Comparison of ENCODE assay signal across 28 mouse cellular contexts in genomic region chr15:81941010-81941409, GRCm38 (mm10). TPM values are rescaled to one million over a fixed set of nuclear protein-coding genes. Genes with fewer than 3 reads are reported as not detected.
A peak's percentile ranks its signal among the peaks of the same experiment; 100 is the strongest.
DNase-seq lines count a peak whose midpoint lies in the region; ATAC-seq and TF ChIP-seq lines count a peak whose summit lies in the region.
"Had no signal": no experiment of that assay in that cellular context is flagged by ENCODE, and none has a peak within 500 bp of the region (broad histone marks: within the 10 kb centered on the region; RNA-seq: fewer than 3 reads in every experiment).

No protein-coding gene starts in this region.

- no peak for DNase-seq in hindbrain, postnatal 0 days (ENCODE audit: low spot score)
- DNase-seq in hindbrain, embryonic 11.5 days (ENCODE audit: low spot score) = no peak
- no peak for DNase-seq in lung, postnatal 0 days (ENCODE audit: low spot score)
- DNase-seq in lung, adult 18-20 months = no peak
- DNase-seq in G1E (ENCODE audit: low spot score) = no peak
- DNase-seq in stomach, postnatal 0 days (ENCODE audit: low spot score) = no peak
- DNase-seq in heart, adult 11 months = no peak
- DNase-seq: adrenal gland, adult 2 months; cerebellum, postnatal 14 days; kidney, adult 8-10 months; kidney, postnatal 25 days; lung, adult 2 months; lung, postnatal 36 days; retina, postnatal 1 day; thymus, adult 2 months had no signal

- peaks cover 12% of the 10 kb centered on the region for H3K4me1 ChIP-seq in hindbrain, postnatal 0 days (ENCODE audit: insufficient read depth, low read length)
- H3K4me1 ChIP-seq in hindbrain, embryonic 11.5 days (replicated peaks; ENCODE audit: control insufficient read depth, insufficient read depth, low read length) = peaks cover 12% of the 10 kb centered on the region; the same call in 1 of the 2 replicates
- H3K4me1 ChIP-seq in lung, postnatal 0 days (ENCODE audit: insufficient read depth, low read depth, low read length) = no peaks in the 10 kb centered on the region; the same call in 1 of the 2 replicates
- H3K4me1 ChIP-seq in G1E (ENCODE audit: insufficient read depth, low read depth, low read length) = peaks cover 45% of the 10 kb centered on the region
- H3K4me1 ChIP-seq in stomach, postnatal 0 days (replicated peaks; ENCODE audit: control insufficient read depth, insufficient read depth) = peaks cover 2% of the 10 kb centered on the region; the same call in 1 of the 2 replicates

- no peak overlapping the region for H3K4me3 ChIP-seq in hindbrain, postnatal 0 days (ENCODE audit: low read length)
- no peak overlapping the region for H3K4me3 ChIP-seq in hindbrain, embryonic 11.5 days (ENCODE audit: low read depth, low read length)
- H3K4me3 ChIP-seq in lung, postnatal 0 days (ENCODE audit: low read depth, low read length) = no peak overlapping the region
- no peak overlapping the region for H3K4me3 ChIP-seq in G1E (ENCODE audit: low read depth, low read length)
- H3K4me3 ChIP-seq in stomach, postnatal 0 days (ENCODE audit: low read depth, low read length) = no peak overlapping the region
- H3K4me3 ChIP-seq: stomach, embryonic 15.5 days had no signal

- H3K9me3 ChIP-seq in hindbrain, postnatal 0 days (ENCODE audit: low read length) = no peaks in the 10 kb centered on the region
- no peaks in the 10 kb centered on the region for H3K9me3 ChIP-seq in hindbrain, embryonic 11.5 days (ENCODE audit: control insufficient read depth, low read length)
- no peaks in the 10 kb centered on the region for H3K9me3 ChIP-seq in lung, postnatal 0 days (ENCODE audit: low read length)
- no peaks in the 10 kb centered on the region for H3K9me3 ChIP-seq in G1E (replicated peaks)
- H3K9me3 ChIP-seq in stomach, postnatal 0 days (ENCODE audit: control insufficient read depth, low read length) = no peaks in the 10 kb centered on the region
- H3K9me3 ChIP-seq: stomach, embryonic 15.5 days had no signal

- no peaks in the 10 kb centered on the region for H3K27me3 ChIP-seq in hindbrain, postnatal 0 days (ENCODE audit: insufficient read depth, low read length)
- H3K27me3 ChIP-seq in hindbrain, embryonic 11.5 days (ENCODE audit: control insufficient read depth, insufficient read depth, low read length) = no peaks in the 10 kb centered on the region
- no peaks in the 10 kb centered on the region for H3K27me3 ChIP-seq in lung, postnatal 0 days (replicated peaks; ENCODE audit: insufficient read depth, low read length)
- H3K27me3 ChIP-seq in G1E (ENCODE audit: insufficient read depth, low read length) = peaks cover 38% of the 10 kb centered on the region
- no peaks in the 10 kb centered on the region for H3K27me3 ChIP-seq in stomach, postnatal 0 days (ENCODE audit: control insufficient read depth, insufficient read depth, low read length)
- H3K27me3 ChIP-seq: stomach, embryonic 15.5 days had no signal

- H3K9ac ChIP-seq in hindbrain, postnatal 0 days (replicated peaks; ENCODE audit: low read length) = no peak overlapping the region
- no peak overlapping the region for H3K9ac ChIP-seq in hindbrain, embryonic 11.5 days (ENCODE audit: low read depth, low read length)
- H3K9ac ChIP-seq in lung, postnatal 0 days (replicated peaks; ENCODE audit: low read depth) = no peak overlapping the region
- H3K9ac ChIP-seq in stomach, postnatal 0 days (ENCODE audit: low read length) = no peak overlapping the region
- H3K9ac ChIP-seq: stomach, embryonic 15.5 days had no signal

- H3K36me3 ChIP-seq in hindbrain, postnatal 0 days (ENCODE audit: insufficient read depth, low read length) = no peaks in the 10 kb centered on the region
- H3K36me3 ChIP-seq in hindbrain, embryonic 11.5 days (ENCODE audit: control insufficient read depth, insufficient read depth, low read length) = no peaks in the 10 kb centered on the region
- H3K36me3 ChIP-seq in lung, postnatal 0 days (ENCODE audit: insufficient read depth, low read length) = no peaks in the 10 kb centered on the region
- H3K36me3 ChIP-seq in G1E (replicated peaks) = no peaks in the 10 kb centered on the region
- no peaks in the 10 kb centered on the region for H3K36me3 ChIP-seq in stomach, postnatal 0 days (ENCODE audit: control insufficient read depth, insufficient read depth, low read length)
- H3K36me3 ChIP-seq: stomach, embryonic 15.5 days had no signal

- no peak overlapping the region for H3K27ac ChIP-seq in hindbrain, postnatal 0 days
- H3K27ac ChIP-seq in hindbrain, embryonic 11.5 days (ENCODE audit: low read depth, low read length) = no peak overlapping the region
- H3K27ac ChIP-seq in lung, postnatal 0 days (ENCODE audit: low read length) = no peak overlapping the region
- H3K27ac ChIP-seq in stomach, postnatal 0 days (replicated peaks) = no peak overlapping the region
- H3K27ac ChIP-seq: stomach, embryonic 15.5 days had no signal

- TF ChIP-seq CTCF in hindbrain, postnatal 0 days (IDR thresholded peaks at IDR 0.05; ENCODE audit: low read depth) = peak; percentile 45
- peak; percentile 30 for TF ChIP-seq CTCF in lung, postnatal 0 days (IDR thresholded peaks at IDR 0.05)
- peak; percentile 31; the same call in 1 of the 2 replicates for TF ChIP-seq CTCF in G1E (IDR thresholded peaks at IDR 0.05; ENCODE audit: low read depth, low read length)
- TF ChIP-seq CTCF in stomach, postnatal 0 days (IDR thresholded peaks at IDR 0.05; ENCODE audit: low read depth) = peak; percentile 34

- 97% methylated on average over 2 of the region's 2 CpGs for WGBS in hindbrain, postnatal 0 days
- 94% methylated on average over 2 of the region's 2 CpGs for WGBS in hindbrain, embryonic 11.5 days
- WGBS in lung, postnatal 0 days = 89% methylated on average over 2 of the region's 2 CpGs
- 90% methylated on average over 2 of the region's 2 CpGs for WGBS in stomach, postnatal 0 days

- no peak for TF ChIP-seq EP300 in lung, postnatal 0 days (IDR thresholded peaks at IDR 0.05)
- no peak for TF ChIP-seq EP300 in stomach, postnatal 0 days (optimal IDR thresholded peaks at IDR 0.05)

- no peak for ATAC-seq in hindbrain, postnatal 0 days
- no peak for ATAC-seq in hindbrain, embryonic 11.5 days (ENCODE audit: low FRiP score)
- no peak for ATAC-seq in lung, postnatal 0 days
- ATAC-seq in G1E (ENCODE audit: extremely low read depth, insufficient number of reproducible peaks, low FRiP score, poor library complexity, severe bottlenecking) = no peak
- ATAC-seq in stomach, postnatal 0 days (ENCODE audit: low FRiP score, low TSS enrichment) = no peak
- ATAC-seq: forebrain, embryonic 16.5 days; midbrain, embryonic 16.5 days had no signal

- no peak overlapping the region for H3K4me2 ChIP-seq in hindbrain, postnatal 0 days (ENCODE audit: low read depth, low read length)
- H3K4me2 ChIP-seq in hindbrain, embryonic 11.5 days (replicated peaks; ENCODE audit: low read depth, low read length) = no peak overlapping the region
- H3K4me2 ChIP-seq in lung, postnatal 0 days (replicated peaks; ENCODE audit: low read depth, low read length) = no peak overlapping the region
- H3K4me2 ChIP-seq in stomach, postnatal 0 days (replicated peaks; ENCODE audit: low read depth) = no peak overlapping the region
- H3K4me2 ChIP-seq: stomach, embryonic 15.5 days had no signal

RNA-seq across cellular contexts. Expression of gene Csdc2, which starts 4.5 kb away (rescaled TPM):
- 178 and 188 TPM in 2 replicates for total RNA-seq in hindbrain, postnatal 0 days (2014; rRNA removed)
- 239 and 269 TPM in 2 replicates for polyA plus RNA-seq in hindbrain, postnatal 0 days (2015; fragmentation: Nextera tagmentation; extraction: Ambion mirVana)
- 25.2 and 25.7 TPM in 2 replicates for polyA plus RNA-seq in hindbrain, embryonic 11.5 days (2014; fragmentation: Nextera tagmentation; extraction: Ambion mirVana)
- 3.8 TPM in 2 replicates for polyA plus RNA-seq in lung, postnatal 0 days (2015; fragmentation: Nextera tagmentation; extraction: Ambion mirVana)
- total RNA-seq in G1E (2014; fragmentation: Nextera tagmentation) = not detected in 2 replicates
- total RNA-seq in G1E (2017) = 0.17 TPM in 1 of 2 replicates, not detected in the other
- not detected in 2 replicates for polyA plus RNA-seq in G1E (2012)
- 9.5 and 9.7 TPM in 2 replicates for polyA plus RNA-seq in stomach, postnatal 0 days (2015; fragmentation: Nextera tagmentation; extraction: Ambion mirVana)
- total RNA-seq: hematopoietic stem cell, adult 5-6 weeks; megakaryocyte-erythroid progenitor cell, adult 5-6 weeks; neutrophil, adult 5-6 weeks had no signal

RNA-seq across cellular contexts. Expression of gene Polr3h, which starts 15.0 kb away (rescaled TPM):
- 47.2 and 48.7 TPM in 2 replicates for total RNA-seq in hindbrain, postnatal 0 days (2014; rRNA removed)
- polyA plus RNA-seq in hindbrain, postnatal 0 days (2015; fragmentation: Nextera tagmentation; extraction: Ambion mirVana) = 98.7 and 101 TPM in 2 replicates
- 66.2 and 67.1 TPM in 2 replicates for polyA plus RNA-seq in hindbrain, embryonic 11.5 days (2014; fragmentation: Nextera tagmentation; extraction: Ambion mirVana)
- polyA plus RNA-seq in lung, postnatal 0 days (2015; fragmentation: Nextera tagmentation; extraction: Ambion mirVana) = 41.8 and 43.1 TPM in 2 replicates
- 6.8 and 8.4 TPM in 2 replicates for total RNA-seq in G1E (2014; fragmentation: Nextera tagmentation)
- total RNA-seq in G1E (2017) = 25.0 and 26.7 TPM in 2 replicates
- polyA plus RNA-seq in G1E (2012) = 36.8 and 62.8 TPM in 2 replicates
- polyA plus RNA-seq in stomach, postnatal 0 days (2015; fragmentation: Nextera tagmentation; extraction: Ambion mirVana) = 65.6 and 66.4 TPM in 2 replicates

RNA-seq across cellular contexts. Expression of gene Pmm1, which starts 19.7 kb away (rescaled TPM):
- 123 and 164 TPM in 2 replicates for total RNA-seq in hindbrain, postnatal 0 days (2014; rRNA removed)
- polyA plus RNA-seq in hindbrain, postnatal 0 days (2015; fragmentation: Nextera tagmentation; extraction: Ambion mirVana) = 140 and 142 TPM in 2 replicates
- polyA plus RNA-seq in hindbrain, embryonic 11.5 days (2014; fragmentation: Nextera tagmentation; extraction: Ambion mirVana) = 31.1 and 33.7 TPM in 2 replicates
- polyA plus RNA-seq in lung, postnatal 0 days (2015; fragmentation: Nextera tagmentation; extraction: Ambion mirVana) = 22.1 and 23.4 TPM in 2 replicates
- total RNA-seq in G1E (2014; fragmentation: Nextera tagmentation) (51.6 and 57.8 TPM in 2 replicates), G1E (2017) (35.9 and 42.9 TPM in 2 replicates)
- polyA plus RNA-seq in G1E (2012) = 157 and 161 TPM in 2 replicates
- 32.2 and 35.8 TPM in 2 replicates for polyA plus RNA-seq in stomach, postnatal 0 days (2015; fragmentation: Nextera tagmentation; extraction: Ambion mirVana)

RNA-seq across cellular contexts. Expression of gene 1700029P11Rik, which starts 39.3 kb away (rescaled TPM):
- not detected in 2 replicates for total RNA-seq in hindbrain, postnatal 0 days (2014; rRNA removed)
- not detected in 2 replicates for polyA plus RNA-seq in hindbrain, postnatal 0 days (2015; fragmentation: Nextera tagmentation; extraction: Ambion mirVana)
- polyA plus RNA-seq in hindbrain, embryonic 11.5 days (2014; fragmentation: Nextera tagmentation; extraction: Ambion mirVana) = not detected in 2 replicates
- polyA plus RNA-seq in lung, postnatal 0 days (2015; fragmentation: Nextera tagmentation; extraction: Ambion mirVana) = not detected in 2 replicates
- not detected in 2 replicates for total RNA-seq in G1E (2014; fragmentation: Nextera tagmentation)
- not detected in 2 replicates for total RNA-seq in G1E (2017)
- not detected in 2 replicates for polyA plus RNA-seq in G1E (2012)
- not detected in 2 replicates for polyA plus RNA-seq in stomach, postnatal 0 days (2015; fragmentation: Nextera tagmentation; extraction: Ambion mirVana)
- total RNA-seq: adrenal gland, adult 2 months; heart, adult 8-10 months; hematopoietic stem cell, adult 5-6 weeks; layer of hippocampus, postnatal 10 days; left cerebral cortex, postnatal 14 days; megakaryocyte-erythroid progenitor cell, adult 5-6 weeks; neutrophil, adult 5-6 weeks had no signal
- polyA plus RNA-seq: adrenal gland, adult 2 months; C2C12; embryonic facial prominence, embryonic 14.5 days; forebrain, embryonic 16.5 days; heart, embryonic 16.5 days; limb, embryonic 14.5 days; lung, adult 2 months; midbrain, embryonic 16.5 days; stomach, embryonic 15.5 days; thymus, adult 2 months had no signal

RNA-seq across cellular contexts. Expression of gene Xrcc6, which starts 46.6 kb away (rescaled TPM):
- total RNA-seq in hindbrain, postnatal 0 days (2014; rRNA removed) = 18.5 and 20.1 TPM in 2 replicates
- 30.9 and 35.3 TPM in 2 replicates for polyA plus RNA-seq in hindbrain, postnatal 0 days (2015; fragmentation: Nextera tagmentation; extraction: Ambion mirVana)
- polyA plus RNA-seq in hindbrain, embryonic 11.5 days (2014; fragmentation: Nextera tagmentation; extraction: Ambion mirVana) = 62.4 and 66.6 TPM in 2 replicates
- 19.6 and 24.6 TPM in 2 replicates for polyA plus RNA-seq in lung, postnatal 0 days (2015; fragmentation: Nextera tagmentation; extraction: Ambion mirVana)
- total RNA-seq in G1E (2014; fragmentation: Nextera tagmentation) (49.8 and 50.1 TPM in 2 replicates), G1E (2017) (114 and 154 TPM in 2 replicates)
- 10.1 and 12.4 TPM in 2 replicates for polyA plus RNA-seq in G1E (2012)
- 30.4 and 31.2 TPM in 2 replicates for polyA plus RNA-seq in stomach, postnatal 0 days (2015; fragmentation: Nextera tagmentation; extraction: Ambion mirVana)
